ENCODE assay signal across 8 mouse cellular contexts in genomic region chr4:147847614-147848583, GRCm38 (mm10). TPM values are rescaled to one million over a fixed set of nuclear protein-coding genes. Genes with fewer than 3 reads are reported as not detected.
DNase-seq lines count a peak whose midpoint lies in the region; ATAC-seq lines count a peak whose summit lies in the region.

Gene Zfp933, minus strand, starts transcription at chr4:147848366.

- H3K27ac ChIP-seq in hindbrain, embryonic 16.5 days (ENCODE audit: low read depth, low read length): peak within 1 kb of the TSS; percentile 27; the same call in 1 of the 2 replicates

- peak; percentile 64 to 72 for DNase-seq in cerebellum, postnatal 25 days
- DNase-seq in gastrocnemius, adult 18-20 months (ENCODE audit: low spot score): peak; percentile 86
- peak; percentile 82 for DNase-seq in left cerebral cortex, adult 11 months (ENCODE audit: low spot score)
- DNase-seq in lung, postnatal 36 days: peak; percentile 92
- peak; percentile 96 for DNase-seq in retina, postnatal 1 day
- DNase-seq in urinary bladder, postnatal 25 days (ENCODE audit: low spot score): peak; percentile 44

- H3K4me3 ChIP-seq in hindbrain, embryonic 16.5 days (ENCODE audit: low read length): peak within 1 kb of the TSS; percentile 60

- no peaks in the 10 kb centered on the region for H3K27me3 ChIP-seq in hindbrain, embryonic 16.5 days (replicated peaks; ENCODE audit: control insufficient read depth, insufficient read depth, low read length)

- peak within 1 kb of the TSS; percentile 70 for H3K9ac ChIP-seq in hindbrain, embryonic 16.5 days (ENCODE audit: low read depth, low read length)

- peaks cover 19% of the 10 kb centered on the region for H3K9me3 ChIP-seq in hindbrain, embryonic 16.5 days (ENCODE audit: control insufficient read depth, low read length)

- peak within 1 kb of the TSS; percentile 81 for H3K4me2 ChIP-seq in hindbrain, embryonic 16.5 days (ENCODE audit: low read length)

- ATAC-seq in activated CD4-positive, CD25-positive, alpha-beta regulatory T cell, adult 4 months: peak; percentile 96
- ATAC-seq in hindbrain, embryonic 16.5 days: peak; percentile 93

- 2% methylated on average over 23 of the region's 23 CpGs for WGBS in hindbrain, embryonic 16.5 days

- H3K4me1 ChIP-seq in hindbrain, embryonic 16.5 days (ENCODE audit: control insufficient read depth, insufficient read depth, low read depth, low read length): peaks cover 9% of the 10 kb centered on the region

- peaks cover 20% of the 10 kb centered on the region for H3K36me3 ChIP-seq in hindbrain, embryonic 16.5 days (ENCODE audit: control insufficient read depth, insufficient read depth, low read length)

RNA-seq across cellular contexts. Expression of gene Zfp933, which starts in this region (rescaled TPM):
- polyA plus RNA-seq in activated CD4-positive, CD25-positive, alpha-beta regulatory T cell, adult 4 months (2017; shearing (Covaris generic)): 1 to 10 TPM; 5.1 to 9.0 TPM
- 1 to 10 TPM; 7.8 to 9.0 TPM for total RNA-seq in gastrocnemius, adult 18-20 months (2021)
- polyA plus RNA-seq in hindbrain, embryonic 16.5 days (2015; fragmentation: Nextera tagmentation; extraction: Ambion mirVana): 6.2 and 7.8 TPM in 2 replicates

Comparison
In these comparisons a context has a peak if more than half of its experiments do, and no peak if none do; other contexts are left out.
1. Peak in every context shown above with its lines: DNase-seq, ATAC-seq, H3K4me3 ChIP-seq and H3K27ac ChIP-seq.
2. DNase-seq: peak in every context shown above with its lines; median percentile 96 in retina, postnatal 1 day; 92 in lung, postnatal 36 days; 86 in gastrocnemius, adult 18-20 months; 82 in left cerebral cortex, adult 11 months; 68 in cerebellum, postnatal 25 days; 44 in urinary bladder, postnatal 25 days.